Mouse (Mus musculus) heart, adult 2 months (tissue): ENCODE data around the gene Unc5c.

Source experiments
- CTCF ChIP-seq: fragments of 200-600 bp; IDR thresholded peaks from 2 replicates; pipeline ENCODE4 v1.8.1; 2022; ENCODE audit warnings: antibody characterized with exemption, mild to moderate bottlenecking, moderate library complexity
- EP300 ChIP-seq: fragments of 200-500 bp; IDR thresholded peaks from 2 replicates; pipeline ENCODE4 v1.6.1; 2011; ENCODE audit warnings: low read depth, low read length, control low read depth; ENCODE audit not compliant: insufficient read depth
- POLR2A ChIP-seq: fragments of 200-500 bp; IDR thresholded peaks from 2 replicates; pipeline ENCODE4 v1.6.1; 2011; ENCODE audit warnings: mild to moderate bottlenecking, low read depth, low read length, control low read depth; ENCODE audit not compliant: insufficient read depth

- TF ChIP-seq POLR2A (no peak), CTCF (no peak), EP300 (no peak)
These were observed 130.1 kb downstream of the Unc5c start for GRCm38 (mm10) chr3:141595073-141595472.
